Mouse (Mus musculus): Measurements from ENCODE around the gene Ccdc141. TPM values are rescaled to one million over a fixed set of nuclear protein-coding genes. Genes with fewer than 3 reads are reported as not detected.

Ccdc141 gene
- polyA plus RNA-seq, 1 experiment from 2014 or later = 139 TPM

DNA sequence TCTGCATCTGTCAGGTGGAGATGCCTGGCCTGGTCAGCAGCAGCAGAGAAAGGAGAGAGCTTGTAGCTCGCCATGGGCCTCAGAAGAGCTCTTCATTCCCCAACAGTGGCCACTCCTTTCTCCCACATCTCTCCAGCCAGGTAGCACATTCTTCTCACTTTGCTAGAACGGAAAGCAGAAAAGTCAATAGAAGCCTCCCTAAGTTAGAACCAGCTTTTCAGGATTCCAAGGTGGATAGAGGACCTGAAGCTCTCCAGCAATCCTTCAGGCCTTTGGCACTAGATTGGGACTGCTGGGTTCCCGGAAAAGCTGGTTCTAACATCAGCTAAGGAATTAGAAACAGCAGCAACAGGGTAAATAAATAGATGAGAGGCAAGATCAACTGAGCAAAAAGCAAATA, 8.3 kb downstream of the Ccdc141 start:
- Histone ChIP-seq H3K9me3 (replicated peaks; ENCODE audit: control insufficient read depth, low read length) (no peaks in the 10 kb centered on the region), H3K4me2 (ENCODE audit: low read depth, low read length) (no peak overlapping the region), H3K4me1 (ENCODE audit: control insufficient read depth, insufficient read depth, low read length) (peaks cover 14% of the 10 kb centered on the region), H3K36me3 (ENCODE audit: control insufficient read depth, insufficient read depth) (peaks cover 12% of the 10 kb centered on the region; the same call in 1 of the 2 replicates), H3K27me3 (ENCODE audit: control insufficient read depth, insufficient read depth, low read length) (no peaks in the 10 kb centered on the region), H3K4me3 (ENCODE audit: low read length) (no peak overlapping the region), H3K9ac (ENCODE audit: low read length) (no peak overlapping the region), H3K27ac (ENCODE audit: low read length) (no peak overlapping the region)
- no peak for ATAC-seq (replicated peaks; ENCODE audit: extremely low read depth, insufficient read depth, low FRiP score)
- WGBS = 81% methylated on average over 3 of the region's 3 CpGs

- H3K4me3 ChIP-seq (ENCODE audit: low read length) = no peak overlapping the region
- ATAC-seq (replicated peaks; ENCODE audit: extremely low read depth, insufficient read depth, low FRiP score) = no peak
- 96% methylated on average over 4 of the region's 4 CpGs for WGBS
Measured at GRCm38 (mm10) chr2:77157546-77157945, 12.9 kb downstream of the Ccdc141 start.

DNA sequence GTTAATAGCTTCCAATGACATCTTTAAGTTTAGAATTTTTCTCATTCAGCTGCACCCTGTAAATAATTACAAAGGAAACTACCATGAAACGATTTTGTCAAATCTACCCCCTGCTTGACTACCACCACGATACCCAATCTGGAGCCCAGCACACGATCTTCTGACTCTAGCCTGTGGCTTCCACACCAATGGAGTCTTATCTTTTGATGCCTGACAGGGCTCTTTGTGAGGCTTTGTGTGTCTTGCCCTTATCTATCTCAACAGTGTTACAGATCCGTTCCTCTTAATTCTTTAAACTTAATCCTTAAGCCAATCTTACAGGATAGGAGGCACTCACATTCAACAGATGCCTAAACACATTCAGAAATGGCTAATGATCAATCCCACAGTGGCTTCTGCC, 16.4 kb downstream of the Ccdc141 start:
- no peak for ATAC-seq (replicated peaks; ENCODE audit: extremely low read depth, insufficient read depth, low FRiP score)
- Histone ChIP-seq H3K27me3 (ENCODE audit: control insufficient read depth, insufficient read depth, low read length) (no peaks in the 10 kb centered on the region), H3K36me3 (ENCODE audit: control insufficient read depth, insufficient read depth) (peaks cover 5% of the 10 kb centered on the region), H3K9me3 (replicated peaks; ENCODE audit: control insufficient read depth, low read length) (peaks cover 5% of the 10 kb centered on the region), H3K9ac (ENCODE audit: low read length) (no peak overlapping the region), H3K4me1 (ENCODE audit: control insufficient read depth, insufficient read depth, low read length) (peaks cover 16% of the 10 kb centered on the region), H3K4me3 (ENCODE audit: low read length) (no peak overlapping the region), H3K27ac (ENCODE audit: low read length) (no peak overlapping the region), H3K4me2 (ENCODE audit: low read depth, low read length) (no peak overlapping the region)
- WGBS = 28% methylated on average over 4 of the region's 4 CpGs

More at GRCm38 (mm10) chr2:77157546-77157945, 12.9 kb downstream of the Ccdc141 start:
- peaks cover 5% of the 10 kb centered on the region for H3K9me3 ChIP-seq (replicated peaks; ENCODE audit: control insufficient read depth, low read length)
- no peak overlapping the region for H3K9ac ChIP-seq (ENCODE audit: low read length)
- no peak overlapping the region for H3K4me2 ChIP-seq (ENCODE audit: low read depth, low read length)
- H3K4me1 ChIP-seq (ENCODE audit: control insufficient read depth, insufficient read depth, low read length) = peaks cover 7% of the 10 kb centered on the region
- peaks cover 17% of the 10 kb centered on the region for H3K36me3 ChIP-seq (ENCODE audit: control insufficient read depth, insufficient read depth)
- H3K27ac ChIP-seq (ENCODE audit: low read length) = no peak overlapping the region
- H3K27me3 ChIP-seq (ENCODE audit: control insufficient read depth, insufficient read depth, low read length) = no peaks in the 10 kb centered on the region

DNA sequence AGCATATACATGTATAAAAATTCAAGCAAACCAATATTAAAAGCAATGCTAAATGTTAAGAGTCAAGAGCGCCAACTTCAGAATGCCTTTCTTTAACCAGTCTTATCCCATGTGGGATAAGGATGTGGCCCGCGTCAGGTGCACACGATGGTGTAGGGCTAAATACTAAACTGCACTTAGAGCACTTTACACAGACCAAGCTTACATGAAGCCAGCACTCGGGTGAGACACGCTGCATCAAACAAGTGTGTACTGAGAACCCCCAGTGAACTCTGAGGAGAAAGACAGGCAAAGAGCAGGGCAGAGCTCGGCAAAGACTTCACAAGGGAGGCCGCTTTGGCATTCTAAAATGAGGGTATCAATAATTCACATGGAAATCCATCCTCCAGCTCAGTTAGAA, 19.2 kb downstream of the Ccdc141 start:
- Histone ChIP-seq H3K27me3 (ENCODE audit: control insufficient read depth, insufficient read depth, low read length) (no peaks in the 10 kb centered on the region), H3K4me3 (ENCODE audit: low read length) (no peak overlapping the region), H3K27ac (ENCODE audit: low read length) (no peak overlapping the region), H3K9ac (ENCODE audit: low read length) (no peak overlapping the region), H3K36me3 (ENCODE audit: control insufficient read depth, insufficient read depth) (peaks cover 2% of the 10 kb centered on the region), H3K4me1 (ENCODE audit: control insufficient read depth, insufficient read depth, low read length) (peaks cover 30% of the 10 kb centered on the region), H3K9me3 (replicated peaks; ENCODE audit: control insufficient read depth, low read length) (no peaks in the 10 kb centered on the region; the same call in 1 of the 2 replicates), H3K4me2 (ENCODE audit: low read depth, low read length) (no peak overlapping the region)
- 90% methylated on average over 8 of the region's 8 CpGs for WGBS
- ATAC-seq (replicated peaks; ENCODE audit: extremely low read depth, insufficient read depth, low FRiP score) = no peak

DNA sequence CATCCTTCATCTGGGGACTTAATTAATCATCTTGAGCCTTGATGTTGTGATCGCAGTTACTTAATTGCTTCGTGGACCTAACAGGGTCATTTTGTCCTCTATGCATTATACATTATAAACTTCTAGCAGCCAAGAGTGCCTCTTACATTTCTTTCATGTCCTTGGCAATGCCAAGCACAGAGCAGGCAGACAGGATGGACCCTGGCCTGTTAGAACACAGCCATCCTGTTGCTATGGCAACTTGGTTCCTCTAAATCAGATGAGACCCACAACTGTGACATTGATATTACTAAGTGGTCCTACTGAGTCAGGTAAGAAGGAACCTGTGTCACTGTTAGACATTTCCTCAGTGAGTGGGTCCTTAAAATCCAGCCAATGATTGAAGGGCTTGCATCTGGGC, 20.9 kb downstream of the Ccdc141 start:
- H3K4me1 ChIP-seq (ENCODE audit: control insufficient read depth, insufficient read depth, low read length) = peaks cover 28% of the 10 kb centered on the region
- H3K9me3 ChIP-seq (replicated peaks; ENCODE audit: control insufficient read depth, low read length) = no peaks in the 10 kb centered on the region
- no peaks in the 10 kb centered on the region for H3K27me3 ChIP-seq (ENCODE audit: control insufficient read depth, insufficient read depth, low read length)
- WGBS = 57% methylated on average over 2 of the region's 2 CpGs
- no peak overlapping the region for H3K4me3 ChIP-seq (ENCODE audit: low read length)
- H3K27ac ChIP-seq (ENCODE audit: low read length) = no peak overlapping the region
- no peak for ATAC-seq (replicated peaks; ENCODE audit: extremely low read depth, insufficient read depth, low FRiP score)
- no peaks in the 10 kb centered on the region for H3K36me3 ChIP-seq (ENCODE audit: control insufficient read depth, insufficient read depth)
- no peak overlapping the region for H3K9ac ChIP-seq (ENCODE audit: low read length)
- no peak overlapping the region for H3K4me2 ChIP-seq (ENCODE audit: low read depth, low read length)

- H3K27me3 ChIP-seq (ENCODE audit: control insufficient read depth, insufficient read depth, low read length) = no peaks in the 10 kb centered on the region
- no peak overlapping the region for H3K27ac ChIP-seq (ENCODE audit: low read length)
- H3K36me3 ChIP-seq (ENCODE audit: control insufficient read depth, insufficient read depth) = no peaks in the 10 kb centered on the region
- peaks cover 35% of the 10 kb centered on the region for H3K4me1 ChIP-seq (ENCODE audit: control insufficient read depth, insufficient read depth, low read length)
- 47% methylated on average over 4 of the region's 4 CpGs for WGBS
- no peaks in the 10 kb centered on the region for H3K9me3 ChIP-seq (replicated peaks; ENCODE audit: control insufficient read depth, low read length)
- H3K9ac ChIP-seq (ENCODE audit: low read length) = no peak overlapping the region
- H3K4me3 ChIP-seq (ENCODE audit: low read length) = no peak overlapping the region
- ATAC-seq (replicated peaks; ENCODE audit: extremely low read depth, insufficient read depth, low FRiP score) = no peak
- no peak overlapping the region for H3K4me2 ChIP-seq (ENCODE audit: low read depth, low read length)
Measured at GRCm38 (mm10) chr2:77148215-77148614, 22.2 kb downstream of the Ccdc141 start.

- peaks cover 35% of the 10 kb centered on the region for H3K4me1 ChIP-seq (ENCODE audit: control insufficient read depth, insufficient read depth, low read length)
- H3K4me2 ChIP-seq (ENCODE audit: low read depth, low read length) = no peak overlapping the region
- no peaks in the 10 kb centered on the region for H3K9me3 ChIP-seq (replicated peaks; ENCODE audit: control insufficient read depth, low read length)
- ATAC-seq (replicated peaks; ENCODE audit: extremely low read depth, insufficient read depth, low FRiP score) = no peak
- H3K27me3 ChIP-seq (ENCODE audit: control insufficient read depth, insufficient read depth, low read length) = no peaks in the 10 kb centered on the region
- H3K4me3 ChIP-seq (ENCODE audit: low read length) = no peak overlapping the region
- no peak overlapping the region for H3K27ac ChIP-seq (ENCODE audit: low read length)
- H3K9ac ChIP-seq (ENCODE audit: low read length) = no peak overlapping the region
- WGBS = 74% methylated on average over 2 of the region's 2 CpGs
- H3K36me3 ChIP-seq (ENCODE audit: control insufficient read depth, insufficient read depth) = no peaks in the 10 kb centered on the region
Measured at GRCm38 (mm10) chr2:77146968-77147367, 23.5 kb downstream of the Ccdc141 start.

GRCm38 (mm10) chr2:77146291-77146690, 24.1 kb downstream of the Ccdc141 start:
- WGBS = 66% methylated on average over 3 of the region's 3 CpGs
- H3K4me1 ChIP-seq (ENCODE audit: control insufficient read depth, insufficient read depth, low read length) = peaks cover 35% of the 10 kb centered on the region
- no peak for ATAC-seq (replicated peaks; ENCODE audit: extremely low read depth, insufficient read depth, low FRiP score)
- H3K9me3 ChIP-seq (replicated peaks; ENCODE audit: control insufficient read depth, low read length) = no peaks in the 10 kb centered on the region
- H3K27me3 ChIP-seq (ENCODE audit: control insufficient read depth, insufficient read depth, low read length) = no peaks in the 10 kb centered on the region
- H3K27ac ChIP-seq (ENCODE audit: low read length) = no peak overlapping the region
- H3K4me3 ChIP-seq (ENCODE audit: low read length) = no peak overlapping the region
- H3K9ac ChIP-seq (ENCODE audit: low read length) = no peak overlapping the region
- no peak overlapping the region for H3K4me2 ChIP-seq (ENCODE audit: low read depth, low read length)
- no peaks in the 10 kb centered on the region for H3K36me3 ChIP-seq (ENCODE audit: control insufficient read depth, insufficient read depth)

DNA sequence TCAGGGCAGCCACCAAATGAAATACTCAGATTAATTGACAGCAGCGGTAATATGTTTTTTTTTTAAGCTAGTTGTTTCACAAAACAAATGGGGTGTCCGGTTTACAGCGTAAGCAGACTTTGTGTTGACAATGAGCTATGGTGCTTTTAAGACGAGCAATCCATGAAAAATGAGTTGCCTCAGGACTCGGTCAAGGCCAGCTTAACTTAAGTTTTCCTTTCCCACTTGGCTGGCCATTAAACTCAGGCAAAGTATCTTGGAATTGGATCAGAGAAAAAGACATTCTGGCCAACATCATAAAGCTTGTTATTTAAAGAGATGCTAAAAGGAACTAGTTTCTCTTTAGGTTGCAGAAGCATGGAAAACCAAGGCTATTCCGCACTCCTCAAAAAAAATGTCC, 26.9 kb downstream of the Ccdc141 start:
- no peak for ATAC-seq (replicated peaks; ENCODE audit: extremely low read depth, insufficient read depth, low FRiP score)
- Histone ChIP-seq H3K9ac (ENCODE audit: low read length) (no peak overlapping the region), H3K27me3 (ENCODE audit: control insufficient read depth, insufficient read depth, low read length) (no peaks in the 10 kb centered on the region), H3K4me2 (ENCODE audit: low read depth, low read length) (no peak overlapping the region), H3K27ac (ENCODE audit: low read length) (no peak overlapping the region), H3K36me3 (ENCODE audit: control insufficient read depth, insufficient read depth) (no peaks in the 10 kb centered on the region), H3K9me3 (replicated peaks; ENCODE audit: control insufficient read depth, low read length) (no peaks in the 10 kb centered on the region), H3K4me1 (ENCODE audit: control insufficient read depth, insufficient read depth, low read length) (peaks cover 27% of the 10 kb centered on the region), H3K4me3 (ENCODE audit: low read length) (no peak overlapping the region)
- WGBS = 78% methylated on average over 6 of the region's 6 CpGs

DNA sequence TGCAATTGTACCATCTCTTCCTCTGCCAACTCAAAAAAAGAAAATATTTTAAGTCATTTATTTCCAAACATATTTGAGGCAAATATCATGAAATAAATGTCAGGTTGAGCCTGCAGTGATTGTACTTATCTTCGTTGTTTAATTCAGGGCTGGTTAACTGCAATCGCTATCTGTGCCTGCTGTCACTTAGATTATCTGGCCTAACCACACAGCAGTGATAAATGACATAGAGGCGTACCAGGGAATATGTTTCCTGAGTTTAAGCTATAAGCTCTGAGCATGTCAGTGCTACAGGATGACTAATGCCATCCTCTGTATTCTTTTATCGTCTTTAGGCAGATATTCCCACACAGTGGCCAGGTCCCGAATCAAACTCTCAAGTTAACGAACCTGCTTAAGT, 31.6 kb downstream of the Ccdc141 start:
- ATAC-seq (replicated peaks; ENCODE audit: extremely low read depth, insufficient read depth, low FRiP score) = no peak
- Histone ChIP-seq H3K36me3 (ENCODE audit: control insufficient read depth, insufficient read depth) (no peaks in the 10 kb centered on the region), H3K4me1 (ENCODE audit: control insufficient read depth, insufficient read depth, low read length) (peaks cover 18% of the 10 kb centered on the region), H3K9me3 (replicated peaks; ENCODE audit: control insufficient read depth, low read length) (no peaks in the 10 kb centered on the region), H3K9ac (ENCODE audit: low read length) (no peak overlapping the region), H3K4me2 (ENCODE audit: low read depth, low read length) (no peak overlapping the region), H3K27ac (ENCODE audit: low read length) (no peak overlapping the region), H3K27me3 (ENCODE audit: control insufficient read depth, insufficient read depth, low read length) (no peaks in the 10 kb centered on the region), H3K4me3 (ENCODE audit: low read length) (no peak overlapping the region)
- 64% methylated on average over 6 of the region's 6 CpGs for WGBS

Data from heart, embryonic 16.5 days (tissue).